Mouse (Mus musculus): ENCODE data around the gene Arhgef2.

Arhgef2 gene

GRCm38 (mm10) chr3:88683814-88684213 is 78.0 kb downstream of the Arhgef2 start:
- DNase-seq (ENCODE audit: low read depth, low spot score): no peak

- DNase-seq (ENCODE audit: low read depth, low spot score): no peak
Observed at GRCm38 (mm10) chr3:88684236-88684979, 78.6 kb downstream of the Arhgef2 start.

- peak; percentile 100 for DNase-seq (ENCODE audit: low read depth, low spot score)
Observed at GRCm38 (mm10) chr3:88684980-88685941, 79.5 kb downstream of the Arhgef2 start, which contains the start of gene Khdc4. Gene Khdc4 (plus strand): TSS chr3:88685803.

GRCm38 (mm10) chr3:88685958-88686451 is 80.2 kb downstream of the Arhgef2 start:
- peak; percentile 82 for DNase-seq (ENCODE audit: low read depth, low spot score)

GRCm38 (mm10) chr3:88686734-88687611 is 81.2 kb downstream of the Arhgef2 start:
- DNase-seq (ENCODE audit: low read depth, low spot score): no peak

- DNase-seq (ENCODE audit: low read depth, low spot score): no peak
Observed at GRCm38 (mm10) chr3:88689079-88689478, 83.3 kb downstream of the Arhgef2 start.

- DNase-seq (ENCODE audit: low read depth, low spot score): no peak
Observed at GRCm38 (mm10) chr3:88695545-88695944, 89.8 kb downstream of the Arhgef2 start.

All from ZHBTc4 (cell line).